In genomic region chr1:59967291-59967690, GRCm38 (mm10) we compare ENCODE assay signal across 9 mouse cellular contexts. TPM values are rescaled to one million over a fixed set of nuclear protein-coding genes. Genes with fewer than 3 reads are reported as not detected.
DNase-seq lines count a peak whose midpoint lies in the region; ATAC-seq lines count a peak whose summit lies in the region.
"Had no signal": no experiment of that assay in that cellular context is flagged by ENCODE, and none has a peak within 500 bp of the region (broad histone marks: within the 10 kb centered on the region; RNA-seq: fewer than 3 reads in every experiment).

No protein-coding gene starts in this region.

- no peak for ATAC-seq in heart, embryonic 11.5 days (replicated peaks; ENCODE audit: insufficient number of reproducible peaks, low FRiP score, low TSS enrichment)
- no peak for ATAC-seq in embryonic facial prominence, embryonic 14.5 days (ENCODE audit: low read depth)

- DNase-seq in heart, adult 11 months, result peak; percentile 71
- DNase-seq in urinary bladder, postnatal 14 days (ENCODE audit: low spot score), result peak; percentile 26
- no peak for DNase-seq in urinary bladder, postnatal 10 days (ENCODE audit: low spot score)
- DNase-seq in embryonic facial prominence, embryonic 14.5 days (ENCODE audit: low spot score), result peak; percentile 11
- peak; percentile 47 for DNase-seq in naive thymus-derived CD4-positive, alpha-beta T cell, adult 2 months (ENCODE audit: low read depth)
- DNase-seq in frontal cortex, postnatal 25 days (ENCODE audit: low spot score in 2 of 2), result no peak
- DNase-seq in spleen, adult 12 weeks (ENCODE audit: low spot score), result no peak

- no peaks in the 10 kb centered on the region; the same call in 1 of the 2 replicates for H3K4me1 ChIP-seq in heart, embryonic 11.5 days (ENCODE audit: control insufficient read depth, insufficient read depth, low read length)
- no peaks in the 10 kb centered on the region for H3K4me1 ChIP-seq in embryonic facial prominence, embryonic 14.5 days (ENCODE audit: control insufficient read depth, insufficient read depth, low read length)
- H3K4me1 ChIP-seq: hindbrain, embryonic 15.5 days had no signal

- H3K36me3 ChIP-seq in heart, embryonic 11.5 days (ENCODE audit: control insufficient read depth, insufficient read depth, low read length), result no peaks in the 10 kb centered on the region
- H3K36me3 ChIP-seq in embryonic facial prominence, embryonic 14.5 days (ENCODE audit: control insufficient read depth, insufficient read depth, low read length), result peaks cover 32% of the 10 kb centered on the region; the same call in 1 of the 2 replicates

- no peaks in the 10 kb centered on the region for H3K27me3 ChIP-seq in heart, embryonic 11.5 days (ENCODE audit: control insufficient read depth, insufficient read depth, low read length)
- H3K27me3 ChIP-seq in embryonic facial prominence, embryonic 14.5 days (replicated peaks; ENCODE audit: control insufficient read depth, insufficient read depth, low read length), result no peaks in the 10 kb centered on the region
- H3K27me3 ChIP-seq: hindbrain, embryonic 15.5 days had no signal

- H3K4me3 ChIP-seq in heart, embryonic 11.5 days (ENCODE audit: low read depth, low read length), result no peak overlapping the region
- H3K4me3 ChIP-seq in embryonic facial prominence, embryonic 14.5 days (ENCODE audit: low read depth, low read length), result no peak overlapping the region
- H3K4me3 ChIP-seq: hindbrain, embryonic 15.5 days had no signal

- H3K9ac ChIP-seq in heart, embryonic 11.5 days (ENCODE audit: low read depth, low read length), result no peak overlapping the region
- H3K9ac ChIP-seq in embryonic facial prominence, embryonic 14.5 days (ENCODE audit: low read depth, low read length), result no peak overlapping the region
- H3K9ac ChIP-seq: hindbrain, embryonic 15.5 days had no signal

- no peak overlapping the region for H3K27ac ChIP-seq in heart, embryonic 11.5 days (ENCODE audit: low read depth, low read length)
- no peak overlapping the region for H3K27ac ChIP-seq in embryonic facial prominence, embryonic 14.5 days (replicated peaks; ENCODE audit: low read depth, low read length)
- H3K27ac ChIP-seq: hindbrain, embryonic 15.5 days had no signal

- WGBS in heart, embryonic 11.5 days (ENCODE audit: insufficient replicate concordance), result 82% methylated on average over 4 of the region's 4 CpGs
- WGBS in embryonic facial prominence, embryonic 14.5 days, result 88% methylated on average over 4 of the region's 4 CpGs

- H3K9me3 ChIP-seq in heart, embryonic 11.5 days (replicated peaks; ENCODE audit: control insufficient read depth, low read length), result no peaks in the 10 kb centered on the region
- no peaks in the 10 kb centered on the region for H3K9me3 ChIP-seq in embryonic facial prominence, embryonic 14.5 days (ENCODE audit: control insufficient read depth, low read length)
- H3K9me3 ChIP-seq: hindbrain, embryonic 15.5 days had no signal

- H3K4me2 ChIP-seq in heart, embryonic 11.5 days, result no peak overlapping the region
- no peak overlapping the region for H3K4me2 ChIP-seq in embryonic facial prominence, embryonic 14.5 days (ENCODE audit: low read depth, low read length)
- H3K4me2 ChIP-seq: hindbrain, embryonic 15.5 days had no signal

RNA-seq across cellular contexts. Expression of gene Fam117b, which starts 54.5 kb away (rescaled TPM):
- 5.3 and 5.9 TPM in 2 replicates for polyA plus RNA-seq in heart, embryonic 11.5 days (2014; fragmentation: Nextera tagmentation; extraction: Ambion mirVana)
- polyA plus RNA-seq in embryonic facial prominence, embryonic 14.5 days (2014; fragmentation: Nextera tagmentation; extraction: Ambion mirVana), result 10.7 and 11.8 TPM in 2 replicates

Comparison
In these comparisons a context has a peak if more than half of its experiments do, and no peak if none do; other contexts are left out.
1. DNase-seq: peak in heart, adult 11 months (single experiment), urinary bladder, postnatal 14 days (single experiment), embryonic facial prominence, embryonic 14.5 days (single experiment) and naive thymus-derived CD4-positive, alpha-beta T cell, adult 2 months (single experiment); none in urinary bladder, postnatal 10 days (single experiment), frontal cortex, postnatal 25 days (0 of 2) and spleen, adult 12 weeks (single experiment).